Mouse (Mus musculus) liver, embryonic 14.5 days (tissue): ENCODE results near the gene Coro7. TPM values are rescaled to one million over a fixed set of nuclear protein-coding genes. Genes with fewer than 3 reads are reported as not detected.
A peak's percentile ranks its signal among the peaks of the same experiment; 100 is the strongest.

ENCODE experiments used
- ATAC-seq: fragments of 200-750 bp; cut with Nextera tagmentation; 2 replicates; pipeline ENCODE4 v1.8.0; 2017; ENCODE audit warnings: moderate number of reproducible peaks, mild to moderate bottlenecking, moderate library complexity; ENCODE audit not compliant: insufficient read depth
- DNase-seq, 3 experiments: peaks; one replicate each; pipeline ENCODE4 v3.0.0-alpha.2; 2012 to 2013; ENCODE audit warnings: low read depth in 3 of 3, low spot score in 3 of 3
- H3K27ac ChIP-seq: fragments of 300-500 bp; sonication (generic); 2 replicates; pipeline ENCODE4 v1.5.1; 2014; ENCODE audit warnings: moderate library complexity, mild to moderate bottlenecking, control low read depth, inconsistent platforms
- H3K27me3 ChIP-seq: fragments of 300-500 bp; sonication (generic); 2 replicates; pipeline ENCODE4 v1.6.1; 2014; ENCODE audit warnings: mild to moderate bottlenecking, low read length, moderate library complexity; ENCODE audit not compliant: control insufficient read depth, insufficient read depth
- H3K36me3 ChIP-seq: fragments of 300-500 bp; sonication (generic); replicated peaks from 2 replicates; pipeline ENCODE4 v1.6.1; 2014; ENCODE audit warnings: low read depth; ENCODE audit not compliant: control insufficient read depth, insufficient read depth
- H3K4me1 ChIP-seq, 2 experiments: fragments of 200-500 bp in 1 of 2; fragments of 300-500 bp in 1 of 2; sonication (generic) in 1 of 2; replicated peaks; 2 replicates each; pipeline ENCODE4 v1.6.1; 2012 to 2014; ENCODE audit warnings: antibody characterized with exemption in 1 of 2, inconsistent platforms in 1 of 2, low read length in 1 of 2; ENCODE audit not compliant: control insufficient read depth in 2 of 2, insufficient read depth in 2 of 2
- H3K4me2 ChIP-seq: fragments of 300-500 bp; sonication (generic); 2 replicates; pipeline ENCODE4 v1.6.1; 2014; ENCODE audit warnings: low read depth, mild to moderate bottlenecking, control low read depth, moderate library complexity
- H3K4me3 ChIP-seq, 2 experiments: fragments of 200-500 bp in 1 of 2; fragments of 300-500 bp in 1 of 2; sonication (generic) in 1 of 2; 2 replicates each; pipeline ENCODE4 v1.5.1; 2012 to 2014; ENCODE audit warnings: low read depth in 2 of 2, low read length in 2 of 2, mild to moderate bottlenecking in 2 of 2, control low read depth in 1 of 2, inconsistent platforms in 1 of 2, moderate library complexity in 1 of 2; ENCODE audit not compliant: insufficient read depth in 1 of 2
- H3K9ac ChIP-seq: fragments of 300-500 bp; sonication (generic); replicated peaks from 2 replicates; pipeline ENCODE4 v1.6.1; 2014; ENCODE audit warnings: mild to moderate bottlenecking, control low read depth, moderate library complexity
- H3K9me3 ChIP-seq: fragments of 300-500 bp; sonication (generic); 2 replicates; pipeline ENCODE4 v1.6.1; 2016; ENCODE audit warnings: low read length, mixed read lengths; ENCODE audit not compliant: control insufficient read depth
- CTCF ChIP-seq: IDR thresholded peaks from 2 replicates; pipeline ENCODE4 v1.5.1; 2016; ENCODE audit warnings: antibody characterized with exemption, low read depth, control low read depth
- EP300 ChIP-seq: IDR thresholded peaks from 2 replicates; pipeline ENCODE4 v1.6.1; 2016; ENCODE audit warnings: antibody characterized with exemption, low read depth
- WGBS: fragments of 180-500 bp; shearing (Covaris S2); extraction: QIAGEN DNeasy Blood & Tissue Kit; methylation state at CpG from one replicate; pipeline ENCODE4 v1.1.7; 2014; ENCODE audit not compliant: insufficient replicate concordance; 5-methylcytosine and 5-hydroxymethylcytosine counted together
- polyA plus RNA-seq, 2 experiments: library from polyadenylated mRNA; depleted of rRNA in 1 of 2; stranded (reverse) in 1 of 2; unstranded in 1 of 2; fragments of >200 nt; fragmentation: Nextera tagmentation in 1 of 2; extraction: Ambion mirVana in 1 of 2; gene quantifications; 2 replicates each; pipeline versions ENCODE4 v1.2.1 to v1.2.3; 2012 to 2014

Gene Coro7
- polyA plus RNA-seq, 2 experiments, result 5.1 to 10.4 TPM

DNA sequence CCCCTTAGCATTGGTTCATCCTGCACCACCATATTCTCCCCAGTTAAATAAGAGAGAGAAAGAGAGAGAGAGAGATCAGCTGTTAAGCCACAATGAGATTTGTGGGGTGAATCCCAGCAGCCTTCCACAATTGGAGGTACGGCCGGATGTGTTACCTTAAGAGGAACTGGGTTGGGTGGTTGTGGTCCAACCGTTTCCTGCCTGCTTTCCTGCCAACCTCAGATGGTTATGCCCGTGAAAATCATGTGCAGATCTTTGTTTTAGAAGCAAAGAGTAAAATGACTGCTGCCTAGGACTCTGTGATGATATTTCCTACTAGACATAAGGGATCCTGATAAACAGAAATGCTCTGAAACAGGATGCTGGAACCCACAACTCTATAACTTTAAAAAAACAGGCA, 5.5 kb downstream of the Coro7 start:
- peaks cover 4% of the 10 kb centered on the region for H3K36me3 ChIP-seq
- peaks cover 10 to 13% of the 10 kb centered on the region in 2 experiments for H3K4me1 ChIP-seq
- no peak overlapping the region for H3K4me3 ChIP-seq
- no peak overlapping the region for H3K4me2 ChIP-seq
- no peak overlapping the region for H3K9ac ChIP-seq
- H3K27ac ChIP-seq, result no peak overlapping the region
- ATAC-seq (no peak), DNase-seq (no peak)
- H3K9me3 ChIP-seq, result no peaks in the 10 kb centered on the region
- no peak for TF ChIP-seq EP300
- no peak for TF ChIP-seq CTCF
- no peaks in the 10 kb centered on the region for H3K27me3 ChIP-seq
- 26% methylated on average over 4 of the region's 4 CpGs for WGBS

DNA sequence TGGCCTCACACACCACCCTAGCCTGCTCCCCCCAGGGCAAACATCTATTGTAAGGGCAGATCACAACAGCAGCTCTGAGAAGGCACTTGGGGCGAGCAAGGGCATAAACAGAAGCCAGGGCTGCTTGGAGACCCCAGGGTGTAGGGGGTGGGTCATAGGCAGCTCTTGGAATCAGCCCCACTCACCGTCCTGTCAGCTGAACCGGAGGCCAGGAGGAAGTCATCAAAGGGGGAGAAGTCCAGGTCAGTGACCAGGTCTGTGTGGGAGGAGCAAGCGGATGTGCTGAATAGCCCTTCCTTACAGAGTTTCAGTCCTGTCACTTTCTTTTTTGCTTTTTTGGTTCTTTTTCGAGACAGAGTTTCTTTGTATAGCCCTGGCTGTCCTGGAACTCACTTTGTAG, 9.3 kb downstream of the Coro7 start:
- no peak overlapping the region for H3K4me2 ChIP-seq
- no peaks in the 10 kb centered on the region for H3K9me3 ChIP-seq
- no peak overlapping the region for H3K9ac ChIP-seq
- H3K27ac ChIP-seq, result no peak overlapping the region
- H3K4me3 ChIP-seq, result no peak overlapping the region
- no peaks in the 10 kb centered on the region; the same call in none of the 2 replicates for H3K36me3 ChIP-seq
- ATAC-seq (no peak), DNase-seq (no peak)
- no peaks in the 10 kb centered on the region for H3K27me3 ChIP-seq
- no peaks in the 10 kb centered on the region for H3K4me1 ChIP-seq
- WGBS, result 58% methylated on average over 5 of the region's 5 CpGs
- TF ChIP-seq CTCF (no peak), EP300 (no peak)

DNA sequence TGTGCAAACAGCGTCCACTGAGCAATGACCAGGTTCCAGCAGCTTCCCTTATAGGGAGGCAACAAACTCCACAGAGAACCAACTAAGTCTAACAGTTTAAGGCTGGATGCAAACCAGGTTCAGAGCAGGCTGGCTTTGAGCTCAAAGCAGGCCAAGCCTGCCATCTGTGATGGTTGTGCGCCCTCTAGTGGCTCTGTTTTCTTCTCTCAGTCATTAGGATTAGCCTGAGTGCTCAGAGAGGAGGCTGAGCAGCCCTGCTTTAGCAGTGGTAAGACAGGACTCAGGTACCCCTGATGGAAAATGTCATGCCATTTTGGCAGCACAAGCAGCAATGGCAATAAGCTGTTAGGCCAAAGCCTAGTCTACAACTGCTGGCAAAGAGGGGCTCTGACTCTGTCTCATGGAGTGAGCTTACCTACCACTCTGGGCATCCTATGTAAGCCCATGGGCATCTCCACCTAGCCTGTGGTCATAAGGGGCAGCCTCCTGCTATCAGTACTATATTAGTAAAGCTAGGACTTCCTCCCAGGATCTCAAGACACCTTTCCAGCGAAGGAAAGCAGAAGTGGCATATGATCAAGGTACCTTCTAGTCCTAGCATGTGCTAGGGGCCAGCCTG, 12.3 kb downstream of the Coro7 start:
- WGBS, result 18% methylated on average over 3 of the region's 3 CpGs

DNA sequence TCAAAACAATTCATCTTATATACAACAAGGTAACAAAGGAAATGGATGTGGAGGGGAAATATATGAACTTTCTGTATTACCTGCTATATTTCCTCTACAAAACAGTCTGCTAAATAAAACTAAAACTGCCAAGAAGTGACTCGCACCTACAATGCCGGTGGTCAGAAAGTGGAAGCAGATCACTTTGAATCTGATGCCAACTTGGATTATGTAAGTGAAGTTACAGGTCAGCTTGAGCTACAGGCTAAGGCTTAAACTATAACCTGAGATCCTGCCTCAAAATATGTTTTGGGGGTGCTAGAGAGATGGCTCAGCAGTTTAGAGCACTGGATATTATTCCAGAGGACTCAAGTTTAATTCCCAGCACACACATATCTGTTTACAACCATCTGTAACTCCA, 13.9 kb downstream of the Coro7 start:
- no peak for TF ChIP-seq EP300
- no peak for TF ChIP-seq CTCF
- H3K4me1 ChIP-seq, result no peaks in the 10 kb centered on the region
- ATAC-seq (no peak), DNase-seq (no peak)
- H3K27ac ChIP-seq, result no peak overlapping the region
- no peaks in the 10 kb centered on the region for H3K27me3 ChIP-seq
- WGBS, result 79% methylated on average over 2 of the region's 2 CpGs
- H3K9me3 ChIP-seq, result no peaks in the 10 kb centered on the region
- H3K4me2 ChIP-seq, result no peak overlapping the region
- peaks cover 6% of the 10 kb centered on the region for H3K36me3 ChIP-seq
- no peak overlapping the region for H3K4me3 ChIP-seq
- no peak overlapping the region for H3K9ac ChIP-seq

More for the DNA sequence above, 12.3 kb downstream of the Coro7 start:
- Histone ChIP-seq H3K9ac (no peak overlapping the region), H3K4me2 (no peak overlapping the region), H3K27me3 (no peaks in the 10 kb centered on the region), H3K4me1 (no peaks in the 10 kb centered on the region), H3K9me3 (no peaks in the 10 kb centered on the region), H3K4me3 (no peak overlapping the region), H3K36me3 (no peaks in the 10 kb centered on the region; the same call in 1 of the 2 replicates), H3K27ac (no peak overlapping the region)
- DNase-seq, result peak; percentile 57 to 61 (median 61)
- ATAC-seq, result peak; percentile 69; the same call in 1 of the 2 replicates
- no peak for TF ChIP-seq EP300
- peak; percentile 97 for TF ChIP-seq CTCF

- DNase-seq (no peak), ATAC-seq (no peak)
- Histone ChIP-seq H3K9ac (no peak overlapping the region), H3K9me3 (no peaks in the 10 kb centered on the region), H3K4me3 (no peak overlapping the region), H3K27ac (no peak overlapping the region), H3K4me2 (no peak overlapping the region), H3K36me3 (peaks cover 6% of the 10 kb centered on the region), H3K27me3 (no peaks in the 10 kb centered on the region), H3K4me1 (no peaks in the 10 kb centered on the region)
- no peak for TF ChIP-seq CTCF
- TF ChIP-seq EP300, result no peak
- WGBS, result 65% methylated on average over 2 of the region's 2 CpGs
Measured at GRCm38 (mm10) chr16:4663806-4664205, 15.8 kb downstream of the Coro7 start.
